Mouse (Mus musculus): ENCODE measurements around the gene Pdk4. TPM values are rescaled to one million over a fixed set of nuclear protein-coding genes. Genes with fewer than 3 reads are reported as not detected.

Gene Pdk4
- total and polyA plus RNA-seq, 2 experiments from 2014 or later: 0.99 to 2.1 TPM

- Histone ChIP-seq H3K27ac (ENCODE audit: low read depth, low read length) (no peak overlapping the region), H3K27me3 (ENCODE audit: insufficient read depth, low read length) (no peaks in the 10 kb centered on the region), H3K4me1 (ENCODE audit: insufficient read depth, low read length) (peaks cover 3% of the 10 kb centered on the region; the same call in 1 of the 2 replicates), H3K4me3 (ENCODE audit: low read depth, low read length) (no peak overlapping the region), H3K36me3 (ENCODE audit: insufficient read depth, low read length) (no peaks in the 10 kb centered on the region), H3K9ac (replicated peaks; ENCODE audit: low read length, poor library complexity, severe bottlenecking) (no peak overlapping the region), H3K4me2 (ENCODE audit: low read depth, low read length, poor library complexity, severe bottlenecking) (no peak overlapping the region), H3K9me3 (ENCODE audit: low read length) (no peaks in the 10 kb centered on the region)
- no peak for TF ChIP-seq CTCF (IDR thresholded peaks at IDR 0.05)
- ATAC-seq (ENCODE audit: low FRiP score) (no peak), DNase-seq (ENCODE audit: low spot score) (peak; percentile 47)
- 20% methylated on average over 13 of the region's 13 CpGs for WGBS
Measured at GRCm38 (mm10) chr6:5443104-5443863, 52.8 kb downstream of the Pdk4 start.

GRCm38 (mm10) chr6:5442316-5443085, 53.6 kb downstream of the Pdk4 start:
- Histone ChIP-seq H3K4me3 (ENCODE audit: low read depth, low read length) (no peak overlapping the region), H3K9ac (replicated peaks; ENCODE audit: low read length, poor library complexity, severe bottlenecking) (no peak overlapping the region), H3K36me3 (ENCODE audit: insufficient read depth, low read length) (no peaks in the 10 kb centered on the region), H3K4me1 (ENCODE audit: insufficient read depth, low read length) (peaks cover 3% of the 10 kb centered on the region; the same call in 1 of the 2 replicates), H3K4me2 (ENCODE audit: low read depth, low read length, poor library complexity, severe bottlenecking) (no peak overlapping the region), H3K9me3 (ENCODE audit: low read length) (no peaks in the 10 kb centered on the region), H3K27me3 (ENCODE audit: insufficient read depth, low read length) (no peaks in the 10 kb centered on the region), H3K27ac (ENCODE audit: low read depth, low read length) (no peak overlapping the region)
- DNase-seq (ENCODE audit: low spot score) (peak; percentile 5), ATAC-seq (ENCODE audit: low FRiP score) (no peak)
- WGBS: 11% methylated on average over 14 of the region's 14 CpGs
- TF ChIP-seq CTCF (IDR thresholded peaks at IDR 0.05): no peak

GRCm38 (mm10) chr6:5441221-5441620, 54.9 kb downstream of the Pdk4 start:
- WGBS: 87% methylated on average over 6 of the region's 6 CpGs
- H3K4me2 ChIP-seq (ENCODE audit: low read depth, low read length, poor library complexity, severe bottlenecking): no peak overlapping the region
- no peaks in the 10 kb centered on the region for H3K36me3 ChIP-seq (ENCODE audit: insufficient read depth, low read length)
- H3K9me3 ChIP-seq (ENCODE audit: low read length): no peaks in the 10 kb centered on the region
- H3K27me3 ChIP-seq (ENCODE audit: insufficient read depth, low read length): no peaks in the 10 kb centered on the region
- no peak for TF ChIP-seq CTCF (IDR thresholded peaks at IDR 0.05)
- H3K9ac ChIP-seq (replicated peaks; ENCODE audit: low read length, poor library complexity, severe bottlenecking): no peak overlapping the region
- no peak for DNase-seq (ENCODE audit: low spot score)
- H3K4me1 ChIP-seq (ENCODE audit: insufficient read depth, low read length): peaks cover 3% of the 10 kb centered on the region; the same call in 1 of the 2 replicates
- no peak overlapping the region for H3K27ac ChIP-seq (ENCODE audit: low read depth, low read length)
- H3K4me3 ChIP-seq (ENCODE audit: low read depth, low read length): no peak overlapping the region
- ATAC-seq (ENCODE audit: low FRiP score): no peak

- ATAC-seq (ENCODE audit: low FRiP score): no peak
- Histone ChIP-seq H3K27me3 (ENCODE audit: insufficient read depth, low read length) (no peaks in the 10 kb centered on the region), H3K4me3 (ENCODE audit: low read depth, low read length) (no peak overlapping the region), H3K4me1 (ENCODE audit: insufficient read depth, low read length) (peaks cover 1% of the 10 kb centered on the region; the same call in 1 of the 2 replicates), H3K36me3 (ENCODE audit: insufficient read depth, low read length) (no peaks in the 10 kb centered on the region), H3K9ac (replicated peaks; ENCODE audit: low read length, poor library complexity, severe bottlenecking) (no peak overlapping the region), H3K9me3 (ENCODE audit: low read length) (no peaks in the 10 kb centered on the region), H3K4me2 (ENCODE audit: low read depth, low read length, poor library complexity, severe bottlenecking) (no peak overlapping the region), H3K27ac (ENCODE audit: low read depth, low read length) (no peak overlapping the region)
- 49% methylated on average over 4 of the region's 4 CpGs for WGBS
- DNase-seq (ENCODE audit: low spot score): peak; percentile 38
- TF ChIP-seq CTCF (IDR thresholded peaks at IDR 0.05): peak; percentile 47
Measured at GRCm38 (mm10) chr6:5437757-5438156, 58.4 kb downstream of the Pdk4 start.

GRCm38 (mm10) chr6:5433887-5434286, 62.2 kb downstream of the Pdk4 start:
- Histone ChIP-seq H3K36me3 (ENCODE audit: insufficient read depth, low read length) (no peaks in the 10 kb centered on the region), H3K4me2 (ENCODE audit: low read depth, low read length, poor library complexity, severe bottlenecking) (no peak overlapping the region), H3K4me3 (ENCODE audit: low read depth, low read length) (no peak overlapping the region), H3K27ac (ENCODE audit: low read depth, low read length) (no peak overlapping the region), H3K4me1 (ENCODE audit: insufficient read depth, low read length) (no peaks in the 10 kb centered on the region), H3K27me3 (ENCODE audit: insufficient read depth, low read length) (no peaks in the 10 kb centered on the region), H3K9me3 (ENCODE audit: low read length) (no peaks in the 10 kb centered on the region), H3K9ac (replicated peaks; ENCODE audit: low read length, poor library complexity, severe bottlenecking) (no peak overlapping the region)
- TF ChIP-seq CTCF (IDR thresholded peaks at IDR 0.05): no peak
- WGBS: 79% methylated on average over 2 of the region's 2 CpGs
- ATAC-seq (ENCODE audit: low FRiP score) (no peak), DNase-seq (ENCODE audit: low spot score) (no peak)

Other genes starting within 250 kb of the Pdk4 start
- gene Pon3, start 240.0 kb downstream of the Pdk4 start, total RNA-seq (2014; rRNA removed): 0.99 and 4.7 TPM in 2 replicates
- 3.0 and 4.0 TPM in 2 replicates for gene Pon3, start 240.0 kb downstream of the Pdk4 start, polyA plus RNA-seq (2015; fragmentation: Nextera tagmentation; extraction: Ambion mirVana)
- 21.1 TPM in 2 replicates for gene Pon2, start 197.9 kb downstream of the Pdk4 start, total RNA-seq (2014; rRNA removed)
- gene Pon2, start 197.9 kb downstream of the Pdk4 start, polyA plus RNA-seq (2015; fragmentation: Nextera tagmentation; extraction: Ambion mirVana): 29.9 and 30.8 TPM in 2 replicates
- 9.0 and 9.7 TPM in 2 replicates for gene Asb4, start 112.9 kb downstream of the Pdk4 start, total RNA-seq (2014; rRNA removed)
- gene Asb4, start 112.9 kb downstream of the Pdk4 start, polyA plus RNA-seq (2015; fragmentation: Nextera tagmentation; extraction: Ambion mirVana): 15.4 and 23.0 TPM in 2 replicates
- 62.0 and 64.0 TPM in 2 replicates for gene Dync1i1, start 229.3 kb upstream of the Pdk4 start, total RNA-seq (2014; rRNA removed)
- gene Dync1i1, start 229.3 kb upstream of the Pdk4 start, polyA plus RNA-seq (2015; fragmentation: Nextera tagmentation; extraction: Ambion mirVana): 73.1 and 75.2 TPM in 2 replicates